Mouse (Mus musculus) kidney, adult 9 months (tissue): ENCODE results near the gene Gm20388.

ENCODE experiments used
- DNase-seq: peaks from one replicate; pipeline ENCODE4 v3.0.0; 2022

Gene Gm20388

GRCm38 (mm10) chr8:124386225-124386899, 4475.7 kb downstream of the Gm20388 start:
- no peak for DNase-seq

GRCm38 (mm10) chr8:124389495-124389894, 4478.9 kb downstream of the Gm20388 start:
- DNase-seq: no peak

DNA sequence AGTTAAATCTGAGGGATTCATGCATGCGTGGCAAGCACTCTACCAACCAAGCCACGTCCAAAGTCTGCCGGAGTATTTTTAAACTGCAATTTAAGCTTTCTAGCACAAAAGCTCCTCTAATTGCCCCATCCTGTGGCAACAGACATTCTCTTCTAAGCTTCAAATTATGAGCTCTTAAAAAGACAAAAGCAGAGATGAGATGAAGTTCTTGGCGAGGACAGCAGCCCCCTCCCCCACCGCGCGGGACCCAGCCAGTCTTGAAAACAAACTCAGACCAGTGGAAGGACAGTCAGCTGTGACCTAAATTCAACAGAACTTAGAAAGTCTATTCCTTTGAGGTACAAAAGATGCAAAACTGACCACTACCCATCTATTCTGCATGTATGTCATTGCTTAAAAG, 4480.6 kb downstream of the Gm20388 start:
- DNase-seq: no peak

DNA sequence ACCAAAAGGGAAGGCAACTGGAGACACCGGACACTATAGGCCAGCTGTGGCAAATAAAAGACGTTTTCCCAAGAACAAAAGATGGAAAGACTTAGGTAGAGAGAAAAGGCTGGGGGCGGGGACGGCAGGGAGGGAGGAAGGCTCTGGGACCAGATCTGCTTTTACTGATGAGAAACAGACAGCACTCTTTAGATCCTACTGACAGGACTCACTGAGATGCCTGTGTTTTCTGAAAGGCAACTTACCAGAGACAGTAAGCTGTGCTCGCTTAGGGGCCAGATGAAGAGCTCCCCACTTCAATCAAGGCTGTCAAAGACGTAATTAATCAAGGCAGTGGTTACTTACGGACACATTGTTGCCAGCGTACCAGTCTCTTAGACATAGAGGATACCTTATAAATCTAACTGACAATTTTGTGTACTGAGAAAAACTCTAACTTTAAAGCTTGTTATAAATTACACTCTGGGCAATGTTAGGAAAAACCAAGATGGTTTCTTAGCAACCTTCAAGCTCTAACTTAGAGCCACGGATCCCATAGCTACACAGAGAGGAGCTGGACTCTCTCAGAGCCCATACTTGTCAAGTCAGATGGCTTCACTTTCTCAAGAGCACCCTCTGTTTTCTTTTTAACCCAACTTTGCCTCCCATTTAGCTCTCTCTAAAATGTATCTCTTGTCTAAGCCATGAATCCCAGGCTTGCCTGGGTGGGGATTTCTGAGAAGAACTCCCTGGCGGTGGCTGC, 4481.8 kb downstream of the Gm20388 start:
- DNase-seq: no peak

DNA sequence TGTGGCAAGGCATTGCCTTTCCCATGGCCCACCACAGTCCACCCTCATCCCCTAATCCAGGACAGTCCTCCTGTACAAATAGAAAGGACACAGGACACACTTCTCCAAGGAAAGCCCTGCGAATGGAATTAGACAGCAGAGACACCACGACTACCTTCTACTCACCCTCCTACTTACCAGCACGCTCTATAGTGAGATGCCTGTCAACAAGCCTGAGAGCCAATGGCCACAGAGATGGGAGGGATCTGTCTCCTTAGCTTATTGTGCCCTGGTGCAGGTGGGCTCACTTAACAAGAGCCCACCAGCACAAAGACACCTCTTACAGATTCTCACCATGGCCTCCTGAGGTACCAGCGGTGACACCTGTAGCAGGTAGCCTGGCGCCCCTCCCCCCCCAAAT, 4482.4 kb downstream of the Gm20388 start:
- no peak for DNase-seq

- no peak for DNase-seq
Measured at GRCm38 (mm10) chr8:124393927-124394326, 4483.3 kb downstream of the Gm20388 start.

DNA sequence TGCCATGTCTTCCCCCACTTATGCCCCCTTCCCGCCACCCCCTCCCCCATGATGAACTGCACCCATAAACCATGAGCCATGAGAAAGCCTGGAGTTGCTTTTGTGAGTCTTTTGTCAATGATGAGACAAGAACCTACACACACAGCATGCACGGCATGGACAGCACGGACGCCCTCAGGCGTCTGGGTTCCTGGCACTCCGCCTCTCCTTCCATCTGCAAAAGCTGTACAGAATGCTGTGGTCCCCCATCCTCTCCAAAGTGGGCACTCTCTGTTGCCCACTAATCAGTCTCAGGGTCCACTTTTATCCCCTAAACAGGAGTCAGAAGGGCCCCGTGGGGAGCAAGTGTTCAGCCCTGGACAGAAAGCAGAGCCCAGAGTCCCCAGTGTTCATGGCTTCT, 4484.3 kb downstream of the Gm20388 start:
- DNase-seq: no peak
